Mouse (Mus musculus) CH12.LX (cell line): Measurements from ENCODE around the gene Sipa1l3. TPM values are rescaled to one million over a fixed set of nuclear protein-coding genes. Genes with fewer than 3 reads are reported as not detected.

Experiments
- DNase-seq: peaks from one replicate; pipeline ENCODE4 v3.0.0-alpha.2; 2013; ENCODE audit errors: extremely low read depth
- H3K27ac ChIP-seq: 2 replicates; pipeline ENCODE4 v1.5.1; 2012; ENCODE audit warnings: low read depth, mild to moderate bottlenecking, control low read depth, moderate library complexity; ENCODE audit not compliant: insufficient read depth
- H3K27me3 ChIP-seq: replicated peaks from 2 replicates; pipeline ENCODE3; 2012; ENCODE audit warnings: inconsistent platforms
- H3K36me3 ChIP-seq, 2 experiments: replicated peaks in 1 of 2; 2 replicates each; pipeline versions ENCODE3 to v1.6.1; 2012; ENCODE audit warnings: inconsistent platforms in 1 of 2, low read length in 1 of 2, mild to moderate bottlenecking in 1 of 2, mixed read lengths in 1 of 2, moderate library complexity in 1 of 2; ENCODE audit not compliant: control insufficient read depth in 1 of 2, insufficient read depth in 1 of 2
- H3K4me1 ChIP-seq, 2 experiments: 2 replicates each; pipeline ENCODE4 v1.6.1; 2012; ENCODE audit warnings: inconsistent platforms in 1 of 2, moderate library complexity in 1 of 2; ENCODE audit not compliant: insufficient read depth in 2 of 2, control insufficient read depth in 1 of 2
- H3K4me2 ChIP-seq: 2 replicates; pipeline ENCODE4 v1.6.1; 2012; ENCODE audit warnings: low read depth, mild to moderate bottlenecking, control low read depth; ENCODE audit not compliant: poor library complexity, insufficient read depth, severe bottlenecking
- H3K4me3 ChIP-seq, 3 experiments: fragments of 150-350 bp in 1 of 3; sonication (generic) in 1 of 3; replicated peaks in 1 of 3; 2 replicates each; pipeline versions ENCODE3 to v1.5.1; 2011 to 2012; ENCODE audit warnings: low read depth in 2 of 3, low read length in 2 of 3, mild to moderate bottlenecking in 2 of 3, moderate library complexity in 2 of 3, control low read depth in 1 of 3, improper control_type of control experiment in 1 of 3, inconsistent platforms in 1 of 3, mixed read lengths in 1 of 3; ENCODE audit not compliant: poor library complexity in 1 of 3
- H3K79me2 ChIP-seq: replicated peaks from 2 replicates; pipeline ENCODE4 v1.6.1; 2012; ENCODE audit warnings: mild to moderate bottlenecking, moderate library complexity; ENCODE audit not compliant: control insufficient read depth, poor library complexity, insufficient read depth, severe bottlenecking; ENCODE audit errors: extremely low read depth
- H3K9ac ChIP-seq: 2 replicates; pipeline ENCODE4 v1.6.1; 2012; ENCODE audit warnings: low read depth, mild to moderate bottlenecking, control low read depth, moderate library complexity; ENCODE audit not compliant: insufficient read depth
- H3K9me3 ChIP-seq: replicated peaks from 2 replicates; pipeline ENCODE3; 2012; ENCODE audit warnings: low read length, inconsistent platforms, mixed read lengths
- BHLHE40 ChIP-seq: IDR thresholded peaks from 2 replicates; pipeline ENCODE4 v1.6.1; 2011; ENCODE audit warnings: mild to moderate bottlenecking, low read depth, low read length, improper control_type of control experiment
- CHD1 ChIP-seq: IDR thresholded peaks from 2 replicates; pipeline ENCODE4 v1.6.1; 2012; ENCODE audit warnings: low read depth, low read length, improper control_type of control experiment, inconsistent platforms
- CHD2 ChIP-seq: IDR thresholded peaks from 2 replicates; pipeline ENCODE4 v1.6.1; 2011; ENCODE audit warnings: low read length, improper control_type of control experiment
- CTCF ChIP-seq, 2 experiments: IDR thresholded peaks in 1 of 2; conservative IDR thresholded peaks in 1 of 2; 2 replicates each; pipeline ENCODE4 v1.5.1; 2011 to 2012; ENCODE audit warnings: low read depth in 2 of 2, low read length in 2 of 2, improper control_type of control experiment in 1 of 2, inconsistent platforms in 1 of 2, mild to moderate bottlenecking in 1 of 2, moderate library complexity in 1 of 2
- ELF1 ChIP-seq: IDR thresholded peaks from 2 replicates; pipeline ENCODE4 v1.6.1; 2014; ENCODE audit warnings: low read depth, mild to moderate bottlenecking, inconsistent platforms, low read length, improper control_type of control experiment
- ETS1 ChIP-seq: conservative IDR thresholded peaks from 2 replicates; pipeline ENCODE4 v1.6.1; 2012; ENCODE audit warnings: low read depth, mild to moderate bottlenecking, inconsistent platforms, low read length, improper control_type of control experiment, moderate library complexity
- GABPA ChIP-seq: IDR thresholded peaks from 2 replicates; pipeline ENCODE4 v1.6.1; 2012; ENCODE audit warnings: low read depth, low read length, improper control_type of control experiment, inconsistent platforms; ENCODE audit not compliant: insufficient replicate concordance
- HCFC1 ChIP-seq: IDR thresholded peaks from 2 replicates; pipeline ENCODE4 v1.6.1; 2012; ENCODE audit warnings: low read depth, mild to moderate bottlenecking, inconsistent platforms, low read length, improper control_type of control experiment
- IRF4 ChIP-seq: IDR thresholded peaks from 2 replicates; pipeline ENCODE4 v1.6.1; 2014; ENCODE audit warnings: low read depth, mild to moderate bottlenecking, inconsistent platforms, low read length, improper control_type of control experiment
- JUN ChIP-seq: IDR thresholded peaks from 2 replicates; pipeline ENCODE4 v1.6.1; 2011; ENCODE audit warnings: low read depth, mild to moderate bottlenecking, low read length, improper control_type of control experiment, moderate library complexity; ENCODE audit not compliant: insufficient read depth
- JUND ChIP-seq: conservative IDR thresholded peaks from 2 replicates; pipeline ENCODE4 v1.6.1; 2011; ENCODE audit warnings: low read depth, low read length, improper control_type of control experiment
- MAFK ChIP-seq: IDR thresholded peaks from 2 replicates; pipeline ENCODE4 v1.6.1; 2011; ENCODE audit warnings: low read length, improper control_type of control experiment; ENCODE audit not compliant: insufficient replicate concordance
- MAX ChIP-seq: IDR thresholded peaks from 2 replicates; pipeline ENCODE4 v1.6.1; 2011; ENCODE audit warnings: low read length, improper control_type of control experiment
- MEF2A ChIP-seq: IDR thresholded peaks from 2 replicates; pipeline ENCODE4 v1.6.1; 2014; ENCODE audit warnings: low read depth, mild to moderate bottlenecking, inconsistent platforms, low read length, improper control_type of control experiment, borderline replicate concordance
- MXI1 ChIP-seq: IDR thresholded peaks from 2 replicates; pipeline ENCODE4 v1.6.1; 2011; ENCODE audit warnings: mild to moderate bottlenecking, low read depth, low read length, improper control_type of control experiment
- NELFE ChIP-seq: IDR thresholded peaks from 2 replicates; pipeline ENCODE4 v1.6.1; 2011; ENCODE audit warnings: low read depth, low read length, improper control_type of control experiment
- POLR2A ChIP-seq: IDR thresholded peaks from 2 replicates; pipeline ENCODE4 v1.6.1; 2011; ENCODE audit warnings: low read depth, mild to moderate bottlenecking, improper control_type of control experiment, low read length
- POLR2AphosphoS2 ChIP-seq: IDR thresholded peaks from 2 replicates; pipeline ENCODE4 v1.6.1; 2011; ENCODE audit warnings: low read depth, low read length, improper control_type of control experiment
- RCOR1 ChIP-seq: conservative IDR thresholded peaks from 2 replicates; pipeline ENCODE4 v1.6.1; 2012; ENCODE audit warnings: low read depth, mild to moderate bottlenecking, inconsistent platforms, low read length, improper control_type of control experiment
- SIN3A ChIP-seq: IDR thresholded peaks from 2 replicates; pipeline ENCODE4 v1.6.1; 2012; ENCODE audit warnings: low read length, improper control_type of control experiment, inconsistent platforms
- TCF12 ChIP-seq: IDR thresholded peaks from 2 replicates; pipeline ENCODE4 v1.6.1; 2014; ENCODE audit warnings: low read depth, mild to moderate bottlenecking, inconsistent platforms, low read length, improper control_type of control experiment
- ZNF384 ChIP-seq: IDR thresholded peaks from 2 replicates; pipeline ENCODE4 v1.6.1; 2012; ENCODE audit warnings: low read depth, low read length, improper control_type of control experiment, inconsistent platforms
- dilution Hi-C: fragments of 300-500 bp; cut with MboI; formaldehyde crosslinking; loops from 2 replicates; pipeline ENCODE4 v1.14.3; 2020; ENCODE audit warnings: low sequenced_read_pairs; ENCODE audit not compliant: extremely low pct_unique_long_range_greater_than_20kb, extremely low pct_ligation_motif_present
- in situ Hi-C: fragments of 300-500 bp; cut with MboI; formaldehyde crosslinking; loops from 3 replicates; pipeline ENCODE4 v1.14.3; 2019; ENCODE audit warnings: low sequenced_read_pairs, low pct_ligation_motif_present, low pct_unique_long_range_greater_than_20kb, mixed read lengths
- polyA plus RNA-seq: library from polyadenylated mRNA; unstranded; fragments of >175 nt; gene quantifications from 2 replicates; pipeline ENCODE4 v1.2.1, GENCODE M21; 2012; ENCODE audit warnings: low read depth; ENCODE audit not compliant: insufficient read length
- total RNA-seq, 2 experiments: library from RNA; depleted of rRNA; stranded (reverse); fragments of 300-350 nt in 1 of 2; fragments of >200 nt in 1 of 2; gene quantifications; 2 replicates each; pipeline ENCODE4 v1.2.3; 2012 to 2014

Sipa1l3 gene
- total and polyA plus RNA-seq, 3 experiments: 1.6 to 8.8 (median 5.9) TPM

DNA sequence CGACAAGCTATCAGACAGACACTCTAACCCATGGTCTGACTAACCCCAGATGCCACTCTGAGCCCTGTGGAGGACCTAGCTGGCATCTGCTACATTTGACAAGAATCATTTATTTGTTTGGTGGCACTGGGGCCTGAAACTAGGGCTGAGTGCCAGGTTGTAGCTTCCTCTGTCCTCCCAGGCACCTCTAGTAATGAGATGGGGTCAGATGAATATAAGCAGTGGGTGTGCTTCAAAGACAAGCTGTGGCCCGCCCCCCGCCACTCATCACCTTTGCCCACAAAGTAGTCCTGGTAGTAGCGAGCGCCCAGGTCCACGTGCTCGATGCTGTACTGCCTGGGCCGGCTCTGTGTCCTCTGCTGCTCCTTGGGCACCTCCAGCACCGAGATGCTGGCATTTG lies 119.4 kb downstream of the Sipa1l3 start:
- TF ChIP-seq MEF2A (no peak), POLR2A (no peak), HCFC1 (no peak), ETS1 (no peak), IRF4 (no peak), RCOR1 (no peak), ZNF384 (no peak), SIN3A (no peak), MAFK (no peak), ELF1 (no peak), JUND (no peak), JUN (no peak), NELFE (no peak), MAX (no peak)
- TF ChIP-seq, all 38 proteins: peak for 0
- dilution Hi-C loops: no loop called here
- no peak overlapping the region for H3K9ac ChIP-seq
- in situ Hi-C loops: no loop called here
- H3K36me3 ChIP-seq: peaks cover 10 to 50% of the 10 kb centered on the region in 2 experiments
- H3K9me3 ChIP-seq: peaks cover 5% of the 10 kb centered on the region
- no peaks in the 10 kb centered on the region for H3K27me3 ChIP-seq
- H3K27ac ChIP-seq: no peak overlapping the region
- no peak overlapping the region for H3K4me3 ChIP-seq
- H3K4me2 ChIP-seq: no peak overlapping the region
- DNase-seq: no peak
- H3K4me1 ChIP-seq: peaks cover 4 to 10% of the 10 kb centered on the region in 2 experiments; a peak in 2 of 4 replicates
- H3K79me2 ChIP-seq: no peaks in the 10 kb centered on the region

DNA sequence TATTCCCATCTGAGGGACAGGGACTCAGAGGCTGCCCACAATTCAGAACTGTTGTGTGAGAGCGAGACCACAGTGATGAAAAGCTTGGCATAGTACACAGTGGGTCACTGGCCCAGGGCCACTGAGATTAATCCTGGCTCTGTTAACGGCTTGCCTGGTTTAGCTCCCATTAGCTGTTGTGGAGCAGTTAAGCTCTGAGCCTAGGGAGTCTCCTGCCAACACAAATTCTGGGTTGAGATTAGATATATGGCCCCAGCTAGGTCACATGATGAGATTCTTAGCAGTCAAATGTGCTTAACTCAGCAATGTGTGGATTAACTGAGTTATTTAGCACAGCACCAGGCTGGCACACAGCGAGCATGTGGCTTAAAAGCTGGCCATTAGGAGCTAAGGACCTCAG lies 121.0 kb downstream of the Sipa1l3 start:
- Histone ChIP-seq H3K4me3 (no peak overlapping the region), H3K4me2 (no peak overlapping the region), H3K27me3 (no peaks in the 10 kb centered on the region), H3K79me2 (no peaks in the 10 kb centered on the region), H3K9ac (no peak overlapping the region), H3K9me3 (no peaks in the 10 kb centered on the region), H3K36me3 (peaks cover 10 to 60% of the 10 kb centered on the region in 2 experiments), H3K27ac (no peak overlapping the region), H3K4me1 (peaks cover 4 to 17% of the 10 kb centered on the region in 2 experiments; a peak in 3 of 4 replicates)
- dilution Hi-C loops (no loop called here), in situ Hi-C loops (no loop called here)
- TF ChIP-seq GABPA: no peak
- no peak for TF ChIP-seq CHD1
- TF ChIP-seq POLR2AphosphoS2: no peak
- no peak for TF ChIP-seq MXI1
- TF ChIP-seq CHD2: no peak
- TF ChIP-seq BHLHE40: no peak
- TF ChIP-seq JUND: no peak
- TF ChIP-seq CTCF (conservative IDR thresholded peaks at IDR 0.05 in 1 of 2, IDR thresholded peaks at IDR 0.05 in 1 of 2; ENCODE audit: low read depth in 2 of 2, low read length in 2 of 2): no peak
- TF ChIP-seq TCF12: no peak
- DNase-seq: no peak
